Mouse (Mus musculus): Measurements from ENCODE around the gene Sox5. TPM values are rescaled to one million over a fixed set of nuclear protein-coding genes. Genes with fewer than 3 reads are reported as not detected.

Gene Sox5
- total RNA-seq, 2 experiments from 2014 or later: 0.89 to 0.99 TPM

DNA sequence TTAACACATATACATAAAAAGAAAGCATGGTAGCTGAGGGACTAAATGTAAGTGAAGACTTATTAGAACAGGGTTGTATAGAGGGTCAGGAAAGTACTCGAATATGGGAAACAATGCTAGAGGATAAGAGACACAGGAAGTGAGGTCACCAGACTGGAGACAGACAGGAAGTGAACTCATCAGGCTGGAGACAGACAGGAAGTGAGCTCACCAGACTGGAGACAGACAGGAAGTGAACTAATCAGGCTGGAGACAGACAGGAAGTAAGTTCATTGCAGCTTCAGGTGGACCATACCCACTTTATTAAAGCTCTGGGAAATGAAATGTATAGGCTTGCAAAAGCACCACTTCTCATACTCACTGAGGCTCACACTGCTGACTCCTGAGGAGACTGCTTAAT is 680.9 kb downstream of the Sox5 start:
- no peak overlapping the region for H3K27ac ChIP-seq
- TF ChIP-seq CTCF (IDR thresholded peaks at IDR 0.05): no peak
- DNase-seq: no peak
- intact Hi-C loops (cut with DNase I): no loop called here
- no peak overlapping the region for H3K4me3 ChIP-seq

DNA sequence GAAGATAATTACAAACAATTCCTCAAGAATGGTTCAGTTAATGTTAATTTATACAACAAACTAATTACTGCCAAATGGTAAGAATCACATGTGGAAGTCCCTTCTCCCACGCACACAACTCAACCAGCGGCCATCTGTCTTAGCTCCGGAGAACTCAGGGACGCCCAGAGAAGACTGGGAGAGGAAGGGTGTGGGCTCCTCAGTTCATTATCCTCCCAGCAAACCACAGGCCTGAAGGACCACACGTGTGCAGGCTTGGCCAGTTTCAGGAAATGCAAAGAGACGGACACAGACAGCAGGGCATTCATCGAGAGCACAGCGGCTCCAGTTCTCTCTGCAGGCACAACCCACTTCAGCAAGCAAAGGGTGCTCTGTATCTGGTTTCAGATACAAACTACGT is 683.7 kb downstream of the Sox5 start:
- no peak for DNase-seq
- TF ChIP-seq CTCF (IDR thresholded peaks at IDR 0.05): no peak
- intact Hi-C loops (cut with DNase I): no loop called here

DNA sequence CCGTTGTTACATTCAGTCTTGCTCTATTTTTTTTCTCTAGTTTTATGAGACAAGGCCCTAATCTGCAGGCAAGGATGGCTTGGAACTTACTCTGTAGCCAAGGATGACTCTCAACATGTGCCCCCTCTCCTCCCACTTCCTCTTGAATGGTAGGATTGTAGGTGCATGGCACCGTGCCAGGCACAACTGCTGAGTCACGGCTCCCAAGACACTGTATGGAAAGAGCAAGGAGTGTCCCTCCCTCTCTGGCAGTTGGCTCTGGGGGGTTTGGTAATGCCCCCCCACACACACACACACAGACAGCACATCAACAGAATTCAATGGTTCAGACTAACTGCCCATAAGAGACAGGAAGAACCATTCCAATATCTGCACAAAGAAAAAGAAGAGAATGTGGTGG is 693.5 kb downstream of the Sox5 start:
- DNase-seq: no peak
- TF ChIP-seq CTCF (IDR thresholded peaks at IDR 0.05): no peak
- intact Hi-C loops (cut with DNase I): no loop called here
- no peak overlapping the region for H3K27ac ChIP-seq
- H3K4me3 ChIP-seq: no peak overlapping the region

More for the DNA sequence above, 683.7 kb downstream of the Sox5 start:
- H3K4me3 ChIP-seq: no peak overlapping the region
- no peak overlapping the region for H3K27ac ChIP-seq

DNA sequence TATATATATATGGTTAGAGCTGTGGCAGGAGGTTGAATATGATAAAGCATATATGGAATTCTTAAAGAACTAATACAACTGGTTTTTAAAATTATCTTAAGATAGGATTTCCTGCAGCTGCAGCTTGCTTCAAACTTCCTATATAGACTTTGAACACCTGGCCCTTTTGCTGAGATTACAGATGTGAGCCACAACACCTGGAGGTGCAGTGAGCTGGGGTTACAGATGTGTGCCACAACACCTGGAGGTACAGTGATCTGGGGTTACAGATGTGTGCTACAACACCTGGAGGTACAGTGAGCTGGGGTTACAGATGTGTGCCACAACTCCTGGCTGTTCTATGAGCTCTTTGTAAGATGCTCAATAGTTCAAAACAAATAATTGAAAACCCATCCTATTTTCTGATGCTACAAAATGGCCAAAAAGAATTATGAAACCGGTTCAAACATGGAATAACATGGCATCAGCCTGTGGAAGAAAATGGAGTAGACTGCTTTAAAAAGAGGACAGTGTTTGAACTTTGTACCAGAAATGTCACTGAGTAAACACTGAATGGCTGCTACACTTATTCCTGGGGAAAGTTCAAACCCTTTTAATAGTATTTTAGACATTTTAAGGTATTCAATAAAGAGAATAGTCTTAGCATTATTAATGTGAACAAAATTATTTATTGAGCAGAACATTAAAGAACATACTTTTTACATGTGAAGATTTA is 695.5 kb downstream of the Sox5 start:
- H3K4me3 ChIP-seq: no peak overlapping the region
- no peak for TF ChIP-seq CTCF (IDR thresholded peaks at IDR 0.05)
- no peak for DNase-seq
- H3K27ac ChIP-seq: no peak overlapping the region
- intact Hi-C loops (cut with DNase I): no loop called here

DNA sequence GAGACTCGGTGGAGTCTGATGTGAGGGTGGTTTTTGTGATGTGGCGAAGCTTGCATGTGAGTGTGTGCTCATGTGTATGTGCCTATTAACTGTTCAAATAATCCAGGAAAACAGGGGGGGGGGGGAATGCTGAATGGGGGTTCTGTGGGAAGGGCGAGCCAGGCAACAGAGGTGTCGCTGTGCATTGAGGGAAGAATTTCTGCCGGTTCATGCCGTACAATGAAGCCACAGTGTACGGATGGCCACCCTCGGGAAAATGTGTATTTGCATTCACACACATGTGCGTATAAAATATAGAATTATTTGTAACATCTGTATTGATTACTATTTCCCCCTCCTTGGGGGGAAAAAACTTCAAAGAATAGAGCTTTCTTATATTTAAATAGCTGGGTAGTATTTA is 699.5 kb downstream of the Sox5 start:
- no peak for TF ChIP-seq CTCF (IDR thresholded peaks at IDR 0.05)
- no peak for DNase-seq
- H3K4me3 ChIP-seq: no peak overlapping the region
- intact Hi-C loops (cut with DNase I): no loop called here
- no peak overlapping the region for H3K27ac ChIP-seq

DNA sequence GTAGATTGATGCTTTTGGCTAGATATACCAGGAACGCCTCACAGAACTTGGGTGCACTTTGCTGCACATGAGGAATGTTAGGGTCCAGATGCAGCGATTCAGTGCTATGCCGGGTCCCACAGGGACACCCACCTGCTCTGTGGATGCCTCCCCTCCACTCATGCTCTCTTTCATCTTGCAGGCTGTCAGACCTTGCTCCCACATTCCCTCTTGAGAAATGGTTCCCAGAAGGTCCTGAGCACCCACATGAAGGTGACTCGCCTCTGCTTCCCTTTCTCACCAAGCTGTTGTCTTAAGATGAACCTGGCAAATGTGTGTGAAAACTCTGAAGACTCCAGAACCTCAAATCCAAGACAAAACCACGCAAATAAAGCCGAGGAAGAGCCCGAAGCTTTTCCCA is 704.0 kb downstream of the Sox5 start:
- Histone ChIP-seq H3K27ac (no peak overlapping the region), H3K4me3 (no peak overlapping the region)
- intact Hi-C loops (cut with DNase I): no loop called here
- TF ChIP-seq CTCF (IDR thresholded peaks at IDR 0.05): no peak
- no peak for DNase-seq

DNA sequence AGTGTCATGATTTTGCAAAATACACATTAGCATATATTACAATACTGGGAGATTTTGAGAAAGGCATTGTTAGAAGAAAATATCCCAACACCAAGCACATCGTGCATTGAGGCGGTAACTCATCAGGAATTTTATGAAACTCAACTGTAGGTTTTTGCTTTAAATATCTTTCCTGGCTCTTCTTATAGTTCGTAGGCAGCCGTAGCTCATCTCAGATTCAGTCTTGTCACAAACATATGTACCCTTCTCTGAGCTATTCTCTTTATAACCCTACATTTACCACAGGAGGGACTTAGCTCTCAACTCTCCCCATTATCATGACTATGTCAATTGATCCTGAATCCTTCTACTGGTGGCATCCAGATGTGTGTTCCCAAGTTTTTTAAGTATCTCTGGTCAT is 705.4 kb downstream of the Sox5 start:
- no peak for TF ChIP-seq CTCF (IDR thresholded peaks at IDR 0.05)
- intact Hi-C loops (cut with DNase I): no loop called here
- H3K27ac ChIP-seq: no peak overlapping the region
- DNase-seq: no peak
- H3K4me3 ChIP-seq: no peak overlapping the region

DNA sequence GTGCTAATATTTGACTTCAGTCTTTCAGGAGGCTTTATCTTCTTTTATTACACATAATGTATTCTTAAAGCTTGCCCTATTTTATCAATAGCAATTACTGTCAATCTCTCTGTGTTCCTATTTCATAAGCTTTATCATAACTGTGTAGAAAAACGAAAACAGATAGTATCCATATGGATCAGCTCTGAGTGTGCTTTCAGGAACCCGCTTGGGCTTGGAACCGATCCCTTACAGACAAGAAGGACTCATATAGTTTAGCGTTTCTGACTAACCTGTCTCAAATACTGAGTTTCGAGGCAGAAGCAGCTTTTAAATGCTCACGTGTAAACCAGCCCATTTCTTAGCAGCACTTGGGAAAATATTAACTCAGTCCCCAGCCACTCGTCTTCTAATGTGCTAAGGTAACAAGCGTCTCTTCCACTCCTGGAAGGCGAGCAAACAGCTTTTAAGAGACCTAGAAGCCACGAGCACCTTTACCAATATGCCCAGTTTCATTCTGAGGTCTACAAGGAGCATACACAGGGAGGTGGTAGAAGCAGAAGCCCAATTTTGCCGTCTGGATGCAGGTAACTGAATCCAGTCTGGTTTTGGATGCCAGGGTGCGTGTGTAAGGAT is 706.3 kb downstream of the Sox5 start:
- no peak for TF ChIP-seq CTCF (IDR thresholded peaks at IDR 0.05)
- DNase-seq: no peak
- intact Hi-C loops (cut with DNase I): no loop called here
- Histone ChIP-seq H3K4me3 (no peak overlapping the region), H3K27ac (no peak overlapping the region)

DNA sequence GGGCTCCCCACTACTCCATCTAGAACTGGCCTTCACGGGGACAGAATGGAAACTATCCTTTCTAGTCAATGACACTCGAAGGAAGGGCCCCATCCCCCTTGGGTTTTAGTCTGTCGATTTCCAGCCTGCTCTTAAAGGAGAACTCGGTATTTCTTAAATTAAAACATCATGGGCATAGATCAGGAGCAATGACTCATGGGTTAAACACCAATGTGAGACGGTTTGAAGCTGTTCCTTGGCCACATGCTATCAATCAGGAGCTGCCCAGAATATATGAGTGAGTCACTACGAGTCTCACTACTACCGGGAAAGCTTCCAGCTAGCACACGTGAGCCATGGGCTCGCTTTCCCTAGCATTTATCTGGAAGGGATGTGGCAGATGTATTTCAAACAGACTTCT is 707.0 kb downstream of the Sox5 start:
- Histone ChIP-seq H3K27ac (no peak overlapping the region), H3K4me3 (0 out of 2 replicates have a peak overlapping the region, but pooled peaks have one; percentile 11)
- intact Hi-C loops (cut with DNase I): no loop called here
- peak; percentile 44 for DNase-seq
- TF ChIP-seq CTCF (IDR thresholded peaks at IDR 0.05): no peak

DNA sequence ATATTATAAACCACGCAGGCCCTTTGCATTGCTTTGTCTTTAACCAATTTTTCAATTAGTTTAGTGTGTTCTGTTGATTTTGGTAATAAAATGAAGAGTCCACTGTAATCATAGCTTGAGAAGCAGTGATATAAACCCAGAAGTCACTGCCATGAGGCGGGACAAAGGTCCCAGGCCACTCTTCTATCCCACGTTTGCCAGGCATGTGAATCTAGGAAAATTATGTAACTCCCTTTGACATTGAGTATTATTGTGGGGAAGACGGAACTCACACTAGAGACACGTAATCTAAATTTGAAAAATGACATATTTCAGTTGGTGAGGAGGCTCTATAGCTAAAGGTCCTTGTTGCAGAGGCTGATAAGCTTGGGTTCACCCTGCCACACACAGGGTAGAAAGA is 711.3 kb downstream of the Sox5 start:
- no peak for TF ChIP-seq CTCF (IDR thresholded peaks at IDR 0.05)
- intact Hi-C loops (cut with DNase I): no loop called here

DNA sequence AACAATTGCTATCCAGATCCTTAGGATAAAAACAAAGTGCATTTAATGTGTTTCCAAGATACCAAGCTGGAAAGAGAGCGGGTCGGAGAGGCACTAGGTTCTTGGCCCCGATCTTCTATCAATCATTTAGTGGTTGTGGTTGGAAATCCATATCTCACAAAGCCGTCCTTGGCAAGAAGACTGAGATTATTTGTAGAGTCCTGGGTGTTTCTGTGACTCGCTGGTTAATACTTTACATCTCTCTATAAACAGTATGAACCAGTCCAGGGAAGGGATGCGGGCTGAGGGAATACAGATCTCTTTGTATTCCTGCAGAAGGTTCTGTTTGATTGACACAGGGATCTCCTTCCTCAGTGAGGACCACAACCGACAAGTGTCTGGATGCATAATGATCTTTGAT is 714.3 kb downstream of the Sox5 start:
- intact Hi-C loops (cut with DNase I): no loop called here

More for the DNA sequence above, 711.3 kb downstream of the Sox5 start:
- Histone ChIP-seq H3K4me3 (no peak overlapping the region), H3K27ac (no peak overlapping the region)
- DNase-seq: no peak

DNA sequence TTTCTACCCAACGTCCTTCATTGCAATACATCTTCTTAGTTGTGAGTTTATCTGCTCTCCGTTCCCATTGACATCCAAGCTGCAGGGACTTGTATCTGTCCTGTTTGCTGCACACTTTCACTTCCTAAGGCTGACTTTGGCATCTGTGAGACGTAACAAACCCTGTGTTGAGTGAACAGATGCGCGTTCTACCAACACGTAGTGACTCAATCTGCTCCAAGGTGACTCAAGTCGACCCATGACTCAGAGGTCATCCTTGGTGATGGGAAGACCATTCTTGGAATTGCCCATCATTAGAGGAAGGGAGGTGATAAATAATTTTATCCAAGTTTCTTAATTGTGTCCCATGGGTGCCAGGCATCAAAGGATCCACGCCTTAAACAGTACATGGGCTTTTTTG is 719.3 kb downstream of the Sox5 start:
- intact Hi-C loops (cut with DNase I): no loop called here
- no peak overlapping the region for H3K27ac ChIP-seq
- H3K4me3 ChIP-seq: no peak overlapping the region
- DNase-seq: no peak
- TF ChIP-seq CTCF (IDR thresholded peaks at IDR 0.05): no peak

More for the DNA sequence above, 714.3 kb downstream of the Sox5 start:
- Histone ChIP-seq H3K4me3 (no peak overlapping the region), H3K27ac (no peak overlapping the region)
- TF ChIP-seq CTCF (IDR thresholded peaks at IDR 0.05): no peak
- DNase-seq: no peak

DNA sequence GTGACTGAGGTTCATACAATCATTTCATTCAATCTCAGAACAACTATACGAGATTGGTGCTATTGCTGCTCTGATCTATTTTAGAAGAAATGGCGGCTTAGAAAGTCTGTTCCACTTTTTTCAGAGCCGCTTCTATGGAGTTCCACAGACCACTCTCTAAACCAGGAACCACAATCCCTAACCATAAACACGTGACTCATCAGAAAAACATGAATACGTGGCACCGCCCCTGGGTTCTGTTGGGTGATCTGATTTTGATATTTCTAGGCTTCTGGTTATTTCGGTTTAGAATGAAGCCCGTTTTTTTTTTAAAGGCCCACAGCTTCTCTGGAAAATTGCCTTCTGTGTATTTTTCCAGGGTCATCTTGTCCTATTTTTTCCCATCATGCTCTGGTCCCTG is 720.0 kb downstream of the Sox5 start:
- H3K27ac ChIP-seq: no peak overlapping the region
- intact Hi-C loops (cut with DNase I): no loop called here
- no peak overlapping the region for H3K4me3 ChIP-seq
- DNase-seq: no peak
- TF ChIP-seq CTCF (IDR thresholded peaks at IDR 0.05): no peak

DNA sequence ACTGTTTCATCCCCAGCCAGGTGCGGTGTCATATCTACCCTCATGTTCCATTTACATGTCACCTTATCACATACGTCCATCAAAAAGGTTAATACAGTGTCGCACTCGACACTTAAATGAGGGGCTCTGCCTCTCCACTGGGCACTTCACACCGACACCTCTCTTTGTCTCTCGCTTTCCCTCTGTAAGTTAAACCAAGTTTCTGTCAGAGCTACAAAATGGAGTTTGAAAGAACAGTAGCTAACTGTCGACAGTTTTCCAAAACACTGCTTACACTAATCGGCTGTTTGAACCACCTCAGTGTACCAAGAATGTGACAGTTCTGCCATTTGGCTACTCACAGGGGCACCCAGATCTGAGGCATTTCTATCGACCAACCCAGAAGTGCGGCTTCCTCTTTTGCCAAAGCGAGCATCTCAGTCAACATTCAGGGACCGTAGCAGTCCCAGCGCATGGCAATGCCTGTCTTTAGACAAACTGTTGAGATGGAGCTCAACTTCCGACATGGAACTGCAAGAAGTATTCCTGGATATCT is 724.6 kb downstream of the Sox5 start:
- no peak for DNase-seq
- peak overlapping the region; percentile 31 for H3K27ac ChIP-seq
- intact Hi-C loops (cut with DNase I): no loop called here
- no peak for TF ChIP-seq CTCF (IDR thresholded peaks at IDR 0.05)
- no peak overlapping the region for H3K4me3 ChIP-seq
